Mouse (Mus musculus): ENCODE measurements at regions not wholly inside any gene's neighbourhood (a gene's known extent, or its start where the extent isn't known, plus 50 kb on each side); places are given as distances from the start of the nearest gene placed in this dataset.

DNA sequence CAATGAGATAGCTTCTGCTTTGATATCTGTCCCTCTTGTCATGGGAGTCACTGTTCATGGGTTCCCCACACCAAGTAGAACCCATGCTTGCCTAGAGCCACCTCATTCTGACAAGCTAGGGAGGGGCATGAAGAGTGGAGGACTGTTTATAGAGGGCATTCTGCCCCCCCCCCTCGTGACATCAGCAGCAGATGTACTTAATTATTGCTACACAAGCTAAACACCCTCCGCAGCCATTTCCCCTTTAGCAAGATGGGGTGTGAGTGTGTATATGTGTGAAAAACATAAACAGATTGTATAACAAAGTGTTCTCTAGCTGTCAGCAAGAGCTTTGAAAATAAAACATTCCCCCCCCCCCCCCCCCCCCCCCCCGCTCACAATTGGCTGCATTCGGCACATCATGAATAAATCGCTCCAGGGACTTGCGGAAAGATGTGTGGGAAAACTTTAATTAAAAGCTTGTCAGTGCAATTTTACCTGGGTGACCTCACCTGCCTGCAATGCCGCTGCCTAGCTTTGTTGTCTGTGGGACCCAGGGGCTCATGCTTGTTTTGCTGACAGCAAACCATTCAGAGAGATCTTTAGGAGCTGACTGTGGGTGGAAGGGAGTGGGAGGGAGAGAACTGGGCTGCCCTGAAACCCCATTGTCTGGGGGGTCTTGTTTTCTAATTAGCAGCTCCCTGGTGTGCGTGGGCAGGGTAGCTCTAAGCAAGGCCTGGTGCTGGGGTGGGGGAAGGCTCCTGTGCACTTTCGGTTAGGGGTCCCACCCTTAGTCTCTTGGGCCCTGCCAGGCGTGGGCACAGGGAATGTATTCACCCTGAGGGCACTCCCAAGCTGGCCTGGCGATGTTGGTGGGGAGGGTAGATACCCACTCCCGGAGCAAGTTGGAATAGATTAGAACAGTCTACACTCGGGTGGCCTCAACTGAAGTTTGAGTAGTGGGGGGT is 63.4 kb downstream of the Irx2 start:
- no peak for TF ChIP-seq CTCF (IDR thresholded peaks at IDR 0.05; ENCODE audit: low read depth, low read length)
- TF ChIP-seq POLR2A (IDR thresholded peaks at IDR 0.05; ENCODE audit: borderline replicate concordance, low read depth, low read length), result no peak

GRCm38 (mm10) chr13:72707469-72707868 is 78.8 kb downstream of the Irx2 start:
- no peak overlapping the region for H3K4me3 ChIP-seq (ENCODE audit: insufficient read depth, low read length)
- H3K27ac ChIP-seq (ENCODE audit: insufficient read depth, low read depth, low read length), result no peak overlapping the region
- H3K4me1 ChIP-seq (ENCODE audit: control insufficient read depth, insufficient read depth, low read length), result peaks cover 26% of the 10 kb centered on the region
- TF ChIP-seq POLR2A (IDR thresholded peaks at IDR 0.05; ENCODE audit: borderline replicate concordance, low read depth, low read length) (no peak), CTCF (IDR thresholded peaks at IDR 0.05; ENCODE audit: low read depth, low read length) (no peak)

More for the DNA sequence above, 63.4 kb downstream of the Irx2 start:
- Histone ChIP-seq H3K4me3 (ENCODE audit: insufficient read depth, low read length) (no peak overlapping the region), H3K4me1 (ENCODE audit: control insufficient read depth, insufficient read depth, low read length) (no peaks in the 10 kb centered on the region), H3K27ac (ENCODE audit: insufficient read depth, low read depth, low read length) (no peak overlapping the region)

DNA sequence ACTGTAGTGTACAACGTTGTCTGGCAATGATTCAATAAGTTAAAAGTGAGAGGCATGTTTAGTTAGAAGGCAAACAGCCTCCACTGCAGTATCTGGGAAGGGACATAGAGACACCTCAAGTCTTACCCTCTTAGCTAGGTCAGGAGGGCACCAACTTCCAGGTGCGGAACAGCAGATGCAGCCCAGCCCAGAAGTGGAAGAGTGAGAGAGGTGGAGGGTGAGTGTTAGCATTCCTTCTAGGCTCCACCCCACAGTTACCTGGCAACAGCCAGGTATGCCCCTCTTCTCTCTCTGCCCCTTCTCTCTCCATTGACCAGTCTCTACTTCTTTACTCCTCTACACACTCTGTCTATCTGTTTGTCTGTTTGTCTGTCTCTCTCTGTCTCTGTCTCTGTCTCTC is 80.1 kb downstream of the Irx2 start:
- TF ChIP-seq POLR2A (IDR thresholded peaks at IDR 0.05; ENCODE audit: borderline replicate concordance, low read depth, low read length), result no peak
- no peak for TF ChIP-seq CTCF (IDR thresholded peaks at IDR 0.05; ENCODE audit: low read depth, low read length)
- Histone ChIP-seq H3K4me1 (ENCODE audit: control insufficient read depth, insufficient read depth, low read length) (peaks cover 26% of the 10 kb centered on the region), H3K4me3 (ENCODE audit: insufficient read depth, low read length) (no peak overlapping the region), H3K27ac (ENCODE audit: insufficient read depth, low read depth, low read length) (no peak overlapping the region)

DNA sequence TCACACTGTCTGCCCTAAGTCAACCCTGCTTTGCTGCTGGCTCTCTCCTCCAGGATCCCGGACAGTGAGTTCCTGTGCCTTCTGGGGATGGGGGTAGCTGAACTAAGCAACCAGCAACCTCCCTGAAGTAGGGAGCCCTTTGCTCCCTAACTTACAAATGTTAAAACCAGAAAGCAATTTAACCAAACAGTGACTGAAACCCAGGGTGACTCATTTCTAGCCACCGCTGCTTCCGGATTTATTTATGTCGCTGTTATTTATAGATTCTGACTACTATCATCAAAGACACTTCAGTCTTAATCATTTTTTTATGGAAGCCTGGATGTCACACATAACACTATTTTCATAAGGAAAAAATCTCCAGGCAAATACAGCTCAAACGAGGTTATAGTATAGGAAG is 81.4 kb downstream of the Irx2 start:
- TF ChIP-seq CTCF (IDR thresholded peaks at IDR 0.05; ENCODE audit: low read depth, low read length) (no peak), POLR2A (IDR thresholded peaks at IDR 0.05; ENCODE audit: borderline replicate concordance, low read depth, low read length) (no peak)
- Histone ChIP-seq H3K4me1 (ENCODE audit: control insufficient read depth, insufficient read depth, low read length) (peaks cover 37% of the 10 kb centered on the region), H3K27ac (ENCODE audit: insufficient read depth, low read depth, low read length) (peak overlapping the region; percentile 78)

GRCm38 (mm10) chr13:72711136-72711535 is 82.5 kb downstream of the Irx2 start:
- Histone ChIP-seq H3K27ac (ENCODE audit: insufficient read depth, low read depth, low read length) (no peak overlapping the region), H3K4me3 (ENCODE audit: insufficient read depth, low read length) (no peak overlapping the region), H3K4me1 (ENCODE audit: control insufficient read depth, insufficient read depth, low read length) (peaks cover 37% of the 10 kb centered on the region)
- TF ChIP-seq CTCF (IDR thresholded peaks at IDR 0.05; ENCODE audit: low read depth, low read length), result no peak
- TF ChIP-seq POLR2A (IDR thresholded peaks at IDR 0.05; ENCODE audit: borderline replicate concordance, low read depth, low read length), result no peak

More for the DNA sequence above, 81.4 kb downstream of the Irx2 start:
- no peak overlapping the region for H3K4me3 ChIP-seq (ENCODE audit: insufficient read depth, low read length)

DNA sequence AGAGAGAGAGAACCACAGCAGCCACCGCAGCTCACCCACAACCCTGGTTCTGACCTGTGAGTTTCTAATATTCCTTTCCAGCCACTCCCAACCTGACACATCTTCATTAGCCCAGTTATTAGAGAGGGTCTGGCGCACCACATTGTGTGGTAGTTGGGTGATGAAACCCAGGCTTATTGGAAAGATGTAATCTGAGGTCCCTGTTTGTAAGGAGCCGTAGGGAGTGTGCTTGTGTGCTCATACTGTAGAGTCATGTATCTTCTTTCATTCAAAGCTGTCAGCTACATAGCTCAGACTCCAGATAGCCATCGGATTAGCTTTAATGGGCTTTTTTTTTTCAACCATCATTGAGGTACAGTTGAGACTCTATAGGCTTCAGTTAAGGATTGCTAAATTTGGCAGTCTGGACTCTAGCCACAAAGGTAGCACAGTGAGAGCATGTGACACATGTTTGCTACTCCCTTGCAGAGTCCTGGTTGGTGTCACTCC is 83.3 kb downstream of the Irx2 start:
- no peak overlapping the region for H3K4me3 ChIP-seq (ENCODE audit: insufficient read depth, low read length)
- H3K27ac ChIP-seq (ENCODE audit: insufficient read depth, low read depth, low read length), result no peak overlapping the region
- TF ChIP-seq POLR2A (IDR thresholded peaks at IDR 0.05; ENCODE audit: borderline replicate concordance, low read depth, low read length) (no peak), CTCF (IDR thresholded peaks at IDR 0.05; ENCODE audit: low read depth, low read length) (no peak)
- H3K4me1 ChIP-seq (ENCODE audit: control insufficient read depth, insufficient read depth, low read length), result peaks cover 36% of the 10 kb centered on the region

- peaks cover 35% of the 10 kb centered on the region for H3K4me1 ChIP-seq (ENCODE audit: control insufficient read depth, insufficient read depth, low read length)
- no peak overlapping the region for H3K4me3 ChIP-seq (ENCODE audit: insufficient read depth, low read length)
- peak overlapping the region; percentile 1; the same call in 1 of the 2 replicates for H3K27ac ChIP-seq (ENCODE audit: insufficient read depth, low read depth, low read length)
- TF ChIP-seq CTCF (IDR thresholded peaks at IDR 0.05; ENCODE audit: low read depth, low read length) (no peak), POLR2A (IDR thresholded peaks at IDR 0.05; ENCODE audit: borderline replicate concordance, low read depth, low read length) (no peak)
These were observed 86.2 kb downstream of the Irx2 start for GRCm38 (mm10) chr13:72714793-72715192.

- no peak overlapping the region for H3K27ac ChIP-seq (ENCODE audit: insufficient read depth, low read depth, low read length)
- no peak overlapping the region for H3K4me3 ChIP-seq (ENCODE audit: insufficient read depth, low read length)
- peaks cover 36% of the 10 kb centered on the region for H3K4me1 ChIP-seq (ENCODE audit: control insufficient read depth, insufficient read depth, low read length)
- TF ChIP-seq CTCF (IDR thresholded peaks at IDR 0.05; ENCODE audit: low read depth, low read length) (no peak), POLR2A (IDR thresholded peaks at IDR 0.05; ENCODE audit: borderline replicate concordance, low read depth, low read length) (no peak)
These were observed 87.5 kb downstream of the Irx2 start for GRCm38 (mm10) chr13:72715959-72716680.

- Histone ChIP-seq H3K4me3 (ENCODE audit: insufficient read depth, low read length) (no peak overlapping the region), H3K27ac (ENCODE audit: insufficient read depth, low read depth, low read length) (no peak overlapping the region), H3K4me1 (ENCODE audit: control insufficient read depth, insufficient read depth, low read length) (peaks cover 3% of the 10 kb centered on the region)
- no peak for TF ChIP-seq POLR2A (IDR thresholded peaks at IDR 0.05; ENCODE audit: borderline replicate concordance, low read depth, low read length)
- no peak for TF ChIP-seq CTCF (IDR thresholded peaks at IDR 0.05; ENCODE audit: low read depth, low read length)
These were observed 98.5 kb downstream of the Irx2 start for GRCm38 (mm10) chr13:72727126-72727525.
